Mouse (Mus musculus): ENCODE data around the gene Ppp6r2. TPM values are rescaled to one million over a fixed set of nuclear protein-coding genes. Genes with fewer than 3 reads are reported as not detected.

Gene Ppp6r2
- polyA plus RNA-seq, 1 experiment = 252 TPM

DNA sequence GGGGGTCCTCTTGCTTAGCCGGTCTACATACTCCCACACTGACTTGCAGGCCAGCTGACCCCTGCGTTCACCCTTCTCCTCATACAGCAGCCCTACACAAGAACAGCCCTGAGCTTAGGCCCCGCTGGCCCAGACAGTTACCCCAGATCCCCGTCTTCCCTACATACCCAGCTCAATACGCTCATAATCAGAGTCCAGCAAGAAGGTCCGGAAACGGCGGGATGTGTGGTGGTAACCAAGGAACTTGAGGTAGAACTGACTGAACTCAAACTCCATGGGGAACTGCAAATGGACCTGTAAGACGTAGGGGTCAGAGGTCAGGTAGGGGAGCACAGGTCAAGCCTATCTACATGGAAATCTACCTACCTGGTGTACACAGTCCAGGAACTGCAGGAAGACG, 82.4 kb downstream of the Ppp6r2 start:
- peaks cover 54% of the 10 kb centered on the region for H3K36me3 ChIP-seq (ENCODE audit: control insufficient read depth, insufficient read depth, low read length)
- H3K27me3 ChIP-seq (ENCODE audit: control insufficient read depth, insufficient read depth, low read length) = no peaks in the 10 kb centered on the region
- no peak overlapping the region for H3K27ac ChIP-seq (ENCODE audit: insufficient read depth, low read depth, low read length)
- H3K4me1 ChIP-seq (ENCODE audit: control insufficient read depth, insufficient read depth, insufficient read length, low read length) = peaks cover 2% of the 10 kb centered on the region
- 89% methylated on average over 10 of the region's 10 CpGs for WGBS
- no peak for TF ChIP-seq POLR2A (IDR thresholded peaks at IDR 0.05; ENCODE audit: low read depth, low read length)
- TF ChIP-seq CTCF (IDR thresholded peaks at IDR 0.05; ENCODE audit: extremely low read depth, insufficient read length, insufficient replicate concordance, low read depth, low read length) = no peak
- no peak overlapping the region for H3K4me3 ChIP-seq (ENCODE audit: low read depth, low read length)

DNA sequence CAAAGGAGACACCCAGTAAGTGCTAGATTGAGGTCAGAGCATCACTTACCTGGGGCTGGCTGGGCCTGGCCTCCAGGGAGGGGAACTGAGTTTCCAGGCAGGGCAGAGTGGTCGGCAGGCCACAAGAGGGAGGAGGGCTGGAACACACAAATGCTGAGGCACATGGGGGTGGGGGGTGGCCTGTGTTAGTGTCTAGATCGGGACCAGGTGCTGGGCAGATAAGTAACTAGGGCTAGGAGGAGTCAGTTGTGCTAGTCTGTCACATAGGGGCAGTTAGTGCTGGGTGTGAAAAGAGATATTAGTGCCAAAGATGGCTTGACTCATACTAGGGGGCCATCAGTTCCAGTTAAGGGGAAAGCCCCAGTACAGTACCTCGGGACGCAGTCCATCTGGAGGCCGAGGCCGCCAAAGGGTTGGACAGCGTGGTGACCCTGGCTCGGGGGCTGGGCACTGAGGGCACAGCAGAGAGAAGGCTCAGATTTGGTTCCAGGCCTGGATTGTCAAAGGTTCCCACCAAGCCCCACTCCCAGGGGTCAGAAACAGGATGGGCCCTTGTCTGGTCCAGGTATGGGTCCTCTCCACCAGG, 84.3 kb downstream of the Ppp6r2 start:
- Histone ChIP-seq H3K4me3 (ENCODE audit: low read depth, low read length) (no peak overlapping the region), H3K36me3 (ENCODE audit: control insufficient read depth, insufficient read depth, low read length) (peaks cover 57% of the 10 kb centered on the region)

DNA sequence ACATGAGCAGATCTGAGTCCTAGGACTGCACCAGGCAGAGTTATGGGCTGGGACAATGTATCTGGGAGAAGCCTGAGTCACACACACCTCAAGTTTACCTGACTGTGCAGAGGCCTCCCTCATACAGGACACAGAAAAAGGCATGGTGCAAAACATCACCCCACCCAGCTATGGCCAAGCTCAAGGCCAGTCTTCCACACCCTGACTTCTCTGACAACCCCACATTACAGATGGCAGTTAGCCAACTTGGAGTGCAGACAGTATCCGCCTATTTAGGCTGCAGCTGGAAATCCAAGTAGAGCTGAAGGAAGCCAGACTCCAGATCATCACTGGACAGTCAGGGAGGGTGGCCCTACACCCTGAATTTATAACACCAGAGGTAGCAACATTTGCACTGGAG, 85.1 kb downstream of the Ppp6r2 start:
- TF ChIP-seq POLR2A (IDR thresholded peaks at IDR 0.05; ENCODE audit: low read depth, low read length) (no peak), CTCF (IDR thresholded peaks at IDR 0.05; ENCODE audit: extremely low read depth, insufficient read length, insufficient replicate concordance, low read depth, low read length) (no peak)
- no peak overlapping the region for H3K27ac ChIP-seq (ENCODE audit: insufficient read depth, low read depth, low read length)
- peaks cover 60% of the 10 kb centered on the region for H3K36me3 ChIP-seq (ENCODE audit: control insufficient read depth, insufficient read depth, low read length)
- peaks cover 2% of the 10 kb centered on the region for H3K4me1 ChIP-seq (ENCODE audit: control insufficient read depth, insufficient read depth, insufficient read length, low read length)
- 25% methylated on average over 1 of the region's 1 CpGs for WGBS
- no peak overlapping the region for H3K4me3 ChIP-seq (ENCODE audit: low read depth, low read length)
- H3K27me3 ChIP-seq (ENCODE audit: control insufficient read depth, insufficient read depth, low read length) = no peaks in the 10 kb centered on the region

More for the DNA sequence above, 84.3 kb downstream of the Ppp6r2 start:
- Histone ChIP-seq H3K27me3 (ENCODE audit: control insufficient read depth, insufficient read depth, low read length) (no peaks in the 10 kb centered on the region), H3K27ac (ENCODE audit: insufficient read depth, low read depth, low read length) (no peak overlapping the region), H3K4me1 (ENCODE audit: control insufficient read depth, insufficient read depth, insufficient read length, low read length) (peaks cover 2% of the 10 kb centered on the region)
- WGBS = 91% methylated on average over 8 of the region's 8 CpGs
- TF ChIP-seq POLR2A (IDR thresholded peaks at IDR 0.05; ENCODE audit: low read depth, low read length) (no peak), CTCF (IDR thresholded peaks at IDR 0.05; ENCODE audit: extremely low read depth, insufficient read length, insufficient replicate concordance, low read depth, low read length) (no peak)

DNA sequence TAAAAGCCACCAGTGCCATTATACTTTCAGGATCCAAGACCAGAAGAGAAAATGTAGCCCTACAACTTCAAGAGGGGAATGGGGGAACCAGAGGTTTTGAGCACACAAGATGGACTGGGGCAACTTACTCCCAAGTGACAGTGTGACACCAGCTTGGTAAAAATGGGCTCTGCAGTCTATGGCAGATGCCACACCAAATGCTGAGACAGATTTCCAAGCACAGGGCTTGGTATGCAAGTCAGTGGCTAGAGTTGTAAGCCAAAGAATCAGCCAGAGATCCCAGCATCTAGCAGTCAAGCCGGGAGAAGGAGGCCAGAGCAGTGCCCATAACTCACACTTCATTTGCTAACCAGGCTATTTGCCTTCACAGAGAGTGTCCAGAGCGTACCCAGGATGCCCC, 86.3 kb downstream of the Ppp6r2 start:
- Histone ChIP-seq H3K4me3 (ENCODE audit: low read depth, low read length) (no peak overlapping the region), H3K36me3 (ENCODE audit: control insufficient read depth, insufficient read depth, low read length) (peaks cover 68% of the 10 kb centered on the region), H3K4me1 (ENCODE audit: control insufficient read depth, insufficient read depth, insufficient read length, low read length) (peaks cover 2% of the 10 kb centered on the region), H3K27ac (ENCODE audit: insufficient read depth, low read depth, low read length) (no peak overlapping the region), H3K27me3 (ENCODE audit: control insufficient read depth, insufficient read depth, low read length) (no peaks in the 10 kb centered on the region)
- no peak for TF ChIP-seq POLR2A (IDR thresholded peaks at IDR 0.05; ENCODE audit: low read depth, low read length)
- TF ChIP-seq CTCF (IDR thresholded peaks at IDR 0.05; ENCODE audit: extremely low read depth, insufficient read length, insufficient replicate concordance, low read depth, low read length) = no peak
- 92% methylated on average over 2 of the region's 2 CpGs for WGBS

DNA sequence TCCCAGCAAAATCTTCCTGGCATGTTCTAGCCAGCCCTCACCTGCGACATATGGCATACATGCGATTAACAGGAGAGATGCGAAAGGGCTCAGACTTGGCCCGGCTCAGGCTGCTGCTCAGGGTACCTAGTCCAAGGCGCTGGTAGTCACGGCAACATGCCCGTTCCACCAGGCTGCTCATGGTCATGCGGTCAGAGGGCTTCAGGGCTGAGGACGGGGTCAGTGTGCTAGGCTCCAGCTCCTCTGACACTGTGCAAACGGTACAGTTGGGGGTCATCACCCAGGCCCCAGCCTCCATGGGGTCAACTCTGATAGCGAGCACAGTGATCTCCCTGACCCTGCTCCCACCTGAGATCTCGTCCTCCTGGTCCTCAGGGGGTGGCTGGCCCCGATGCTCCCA, 88.8 kb downstream of the Ppp6r2 start:
- WGBS = 94% methylated on average over 13 of the region's 13 CpGs

DNA sequence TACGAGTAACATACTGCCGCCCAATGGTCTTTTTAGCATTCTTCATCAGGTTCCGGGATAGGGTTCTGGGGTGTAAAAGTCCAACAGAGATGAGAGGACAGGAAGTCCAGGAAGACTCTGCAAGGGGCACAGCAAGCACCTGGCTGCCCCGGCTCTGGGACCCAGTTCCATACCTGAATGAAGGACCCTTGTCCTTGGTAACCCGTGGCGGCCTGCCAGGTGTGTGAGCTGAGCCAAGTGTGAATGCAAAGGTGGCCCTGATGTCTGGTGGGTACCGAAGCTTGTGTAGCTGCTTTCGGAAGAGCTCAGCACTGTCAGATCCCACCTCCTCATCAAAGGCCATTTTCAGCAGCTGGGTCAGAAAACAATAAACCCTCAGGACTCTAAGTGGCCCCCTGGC, 89.2 kb downstream of the Ppp6r2 start:
- Histone ChIP-seq H3K4me1 (ENCODE audit: control insufficient read depth, insufficient read depth, insufficient read length, low read length) (peaks cover 2% of the 10 kb centered on the region; the same call in 1 of the 2 replicates), H3K27me3 (ENCODE audit: control insufficient read depth, insufficient read depth, low read length) (no peaks in the 10 kb centered on the region), H3K27ac (ENCODE audit: insufficient read depth, low read depth, low read length) (no peak overlapping the region), H3K36me3 (ENCODE audit: control insufficient read depth, insufficient read depth, low read length) (peaks cover 69% of the 10 kb centered on the region), H3K4me3 (ENCODE audit: low read depth, low read length) (no peak overlapping the region)
- WGBS = 95% methylated on average over 8 of the region's 8 CpGs
- TF ChIP-seq POLR2A (IDR thresholded peaks at IDR 0.05; ENCODE audit: low read depth, low read length) = no peak
- TF ChIP-seq CTCF (IDR thresholded peaks at IDR 0.05; ENCODE audit: extremely low read depth, insufficient read length, insufficient replicate concordance, low read depth, low read length) = no peak

More for the DNA sequence above, 88.8 kb downstream of the Ppp6r2 start:
- H3K4me3 ChIP-seq (ENCODE audit: low read depth, low read length) = no peak overlapping the region
- H3K27me3 ChIP-seq (ENCODE audit: control insufficient read depth, insufficient read depth, low read length) = no peaks in the 10 kb centered on the region
- peaks cover 69% of the 10 kb centered on the region for H3K36me3 ChIP-seq (ENCODE audit: control insufficient read depth, insufficient read depth, low read length)
- peaks cover 2% of the 10 kb centered on the region; the same call in 1 of the 2 replicates for H3K4me1 ChIP-seq (ENCODE audit: control insufficient read depth, insufficient read depth, insufficient read length, low read length)
- no peak for TF ChIP-seq CTCF (IDR thresholded peaks at IDR 0.05; ENCODE audit: extremely low read depth, insufficient read length, insufficient replicate concordance, low read depth, low read length)
- TF ChIP-seq POLR2A (IDR thresholded peaks at IDR 0.05; ENCODE audit: low read depth, low read length) = no peak
- no peak overlapping the region for H3K27ac ChIP-seq (ENCODE audit: insufficient read depth, low read depth, low read length)

DNA sequence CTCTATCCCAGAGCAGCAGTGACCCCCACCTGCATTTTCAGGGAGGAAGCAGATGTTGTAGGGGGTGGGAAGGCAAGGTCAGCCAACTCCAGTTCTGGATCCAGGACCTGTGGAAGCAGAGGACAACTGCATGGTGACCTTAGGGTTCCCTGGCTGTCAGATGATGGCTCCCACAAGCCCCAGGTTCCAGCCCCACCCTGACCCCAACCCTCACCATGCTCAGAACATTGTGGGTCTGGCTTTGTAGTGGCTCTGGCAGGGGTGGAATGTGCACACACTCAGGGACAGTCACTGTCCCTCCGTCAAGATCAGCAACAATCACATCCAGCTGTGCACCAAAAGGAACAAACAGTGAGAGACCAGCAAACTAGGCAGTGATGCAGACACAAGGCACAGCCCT, 94.6 kb downstream of the Ppp6r2 start:
- WGBS = 85% methylated on average over 1 of the region's 1 CpGs
- Histone ChIP-seq H3K4me1 (ENCODE audit: control insufficient read depth, insufficient read depth, insufficient read length, low read length) (peaks cover 24% of the 10 kb centered on the region), H3K27ac (ENCODE audit: insufficient read depth, low read depth, low read length) (no peak overlapping the region), H3K27me3 (ENCODE audit: control insufficient read depth, insufficient read depth, low read length) (no peaks in the 10 kb centered on the region), H3K4me3 (ENCODE audit: low read depth, low read length) (no peak overlapping the region), H3K36me3 (ENCODE audit: control insufficient read depth, insufficient read depth, low read length) (peaks cover 58% of the 10 kb centered on the region)
- no peak for TF ChIP-seq CTCF (IDR thresholded peaks at IDR 0.05; ENCODE audit: extremely low read depth, insufficient read length, insufficient replicate concordance, low read depth, low read length)
